Mouse (Mus musculus): ENCODE results near the gene Npff. TPM values are rescaled to one million over a fixed set of nuclear protein-coding genes. Genes with fewer than 3 reads are reported as not detected.

Npff gene
- polyA plus RNA-seq, 1 experiment from 2014 or later, result 2.7 TPM

- ATAC-seq (ENCODE audit: insufficient read depth, low FRiP score, low read depth), result no peak
- H3K27me3 ChIP-seq (replicated peaks), result no peaks in the 10 kb centered on the region
- H3K36me3 ChIP-seq, result peaks cover 54% of the 10 kb centered on the region
- no peaks in the 10 kb centered on the region for H3K4me1 ChIP-seq
- H3K27ac ChIP-seq, result no peak overlapping the region
- H3K9ac ChIP-seq, result no peak overlapping the region
- H3K4me3 ChIP-seq (replicated peaks), result no peak overlapping the region
- no peaks in the 10 kb centered on the region for H3K9me3 ChIP-seq
- WGBS, result 85% methylated on average over 19 of the region's 19 CpGs
- H3K4me2 ChIP-seq, result no peak overlapping the region
These were observed 23.5 kb downstream of the Npff start for GRCm38 (mm10) chr15:102501084-102501814.

- no peak overlapping the region for H3K9ac ChIP-seq
- peaks cover 57% of the 10 kb centered on the region for H3K36me3 ChIP-seq
These were observed 24.3 kb downstream of the Npff start for GRCm38 (mm10) chr15:102500479-102500878.

GRCm38 (mm10) chr15:102499851-102500250 lies 24.9 kb downstream of the Npff start:
- Histone ChIP-seq H3K4me3 (replicated peaks) (no peak overlapping the region), H3K27me3 (replicated peaks) (no peaks in the 10 kb centered on the region), H3K9me3 (no peaks in the 10 kb centered on the region), H3K36me3 (peaks cover 64% of the 10 kb centered on the region), H3K27ac (no peak overlapping the region), H3K9ac (no peak overlapping the region), H3K4me2 (no peak overlapping the region), H3K4me1 (no peaks in the 10 kb centered on the region)
- ATAC-seq (ENCODE audit: insufficient read depth, low FRiP score, low read depth), result no peak
- 82% methylated on average over 6 of the region's 6 CpGs for WGBS

More at GRCm38 (mm10) chr15:102500479-102500878, 24.3 kb downstream of the Npff start:
- no peaks in the 10 kb centered on the region for H3K27me3 ChIP-seq (replicated peaks)
- WGBS, result 88% methylated on average over 5 of the region's 5 CpGs
- ATAC-seq (ENCODE audit: insufficient read depth, low FRiP score, low read depth), result no peak
- no peaks in the 10 kb centered on the region for H3K9me3 ChIP-seq
- no peak overlapping the region for H3K4me2 ChIP-seq
- H3K27ac ChIP-seq, result no peak overlapping the region
- H3K4me3 ChIP-seq (replicated peaks), result no peak overlapping the region
- H3K4me1 ChIP-seq, result no peaks in the 10 kb centered on the region

GRCm38 (mm10) chr15:102499370-102499769 lies 25.4 kb downstream of the Npff start:
- Histone ChIP-seq H3K4me2 (no peak overlapping the region), H3K9me3 (no peaks in the 10 kb centered on the region), H3K9ac (no peak overlapping the region), H3K36me3 (peaks cover 64% of the 10 kb centered on the region), H3K27ac (no peak overlapping the region), H3K4me3 (replicated peaks) (no peak overlapping the region), H3K4me1 (no peaks in the 10 kb centered on the region), H3K27me3 (replicated peaks) (no peaks in the 10 kb centered on the region)
- ATAC-seq (ENCODE audit: insufficient read depth, low FRiP score, low read depth), result no peak
- 66% methylated on average over 3 of the region's 3 CpGs for WGBS

GRCm38 (mm10) chr15:102498322-102498721 lies 26.4 kb downstream of the Npff start:
- no peak for ATAC-seq (ENCODE audit: insufficient read depth, low FRiP score, low read depth)
- H3K4me1 ChIP-seq, result no peaks in the 10 kb centered on the region
- H3K4me2 ChIP-seq, result no peak overlapping the region
- H3K36me3 ChIP-seq, result peaks cover 66% of the 10 kb centered on the region
- H3K9ac ChIP-seq, result no peak overlapping the region
- H3K9me3 ChIP-seq, result no peaks in the 10 kb centered on the region
- H3K4me3 ChIP-seq (replicated peaks), result no peak overlapping the region
- 85% methylated on average over 3 of the region's 3 CpGs for WGBS
- no peaks in the 10 kb centered on the region for H3K27me3 ChIP-seq (replicated peaks)
- no peak overlapping the region for H3K27ac ChIP-seq

- peaks cover 67% of the 10 kb centered on the region for H3K36me3 ChIP-seq
- 31% methylated on average over 1 of the region's 1 CpGs for WGBS
- H3K27me3 ChIP-seq (replicated peaks), result no peaks in the 10 kb centered on the region
- no peak overlapping the region for H3K4me3 ChIP-seq (replicated peaks)
- H3K4me1 ChIP-seq, result no peaks in the 10 kb centered on the region
- ATAC-seq (ENCODE audit: insufficient read depth, low FRiP score, low read depth), result no peak
- H3K27ac ChIP-seq, result no peak overlapping the region
- no peak overlapping the region for H3K4me2 ChIP-seq
- no peak overlapping the region for H3K9ac ChIP-seq
- H3K9me3 ChIP-seq, result no peaks in the 10 kb centered on the region
These were observed 37.1 kb downstream of the Npff start for GRCm38 (mm10) chr15:102487664-102488063.

GRCm38 (mm10) chr15:102485853-102486252 lies 38.9 kb downstream of the Npff start:
- ATAC-seq (ENCODE audit: insufficient read depth, low FRiP score, low read depth), result no peak
- no peak overlapping the region for H3K4me3 ChIP-seq (replicated peaks)
- H3K4me1 ChIP-seq, result no peaks in the 10 kb centered on the region
- WGBS, result 93% methylated on average over 12 of the region's 12 CpGs
- H3K27me3 ChIP-seq (replicated peaks), result no peaks in the 10 kb centered on the region
- H3K27ac ChIP-seq, result no peak overlapping the region
- peaks cover 69% of the 10 kb centered on the region for H3K36me3 ChIP-seq
- no peak overlapping the region for H3K9ac ChIP-seq
- no peaks in the 10 kb centered on the region for H3K9me3 ChIP-seq
- no peak overlapping the region for H3K4me2 ChIP-seq

GRCm38 (mm10) chr15:102483136-102483535 lies 41.6 kb downstream of the Npff start:
- H3K36me3 ChIP-seq, result peaks cover 49% of the 10 kb centered on the region
- H3K4me2 ChIP-seq, result no peak overlapping the region
- no peak for ATAC-seq (ENCODE audit: insufficient read depth, low FRiP score, low read depth)
- H3K27me3 ChIP-seq (replicated peaks), result no peaks in the 10 kb centered on the region
- no peaks in the 10 kb centered on the region for H3K4me1 ChIP-seq
- no peak overlapping the region for H3K27ac ChIP-seq
- H3K4me3 ChIP-seq (replicated peaks), result no peak overlapping the region
- H3K9ac ChIP-seq, result no peak overlapping the region
- H3K9me3 ChIP-seq, result no peaks in the 10 kb centered on the region
- WGBS, result 86% methylated on average over 3 of the region's 3 CpGs

GRCm38 (mm10) chr15:102474520-102474919 lies 50.2 kb downstream of the Npff start:
- Histone ChIP-seq H3K9me3 (no peaks in the 10 kb centered on the region), H3K4me1 (peaks cover 3% of the 10 kb centered on the region; the same call in 1 of the 2 replicates), H3K4me3 (replicated peaks) (no peak overlapping the region), H3K36me3 (peaks cover 34% of the 10 kb centered on the region), H3K27me3 (replicated peaks) (no peaks in the 10 kb centered on the region), H3K9ac (no peak overlapping the region), H3K4me2 (no peak overlapping the region), H3K27ac (no peak overlapping the region)
- WGBS, result 88% methylated on average over 2 of the region's 2 CpGs
- no peak for ATAC-seq (ENCODE audit: insufficient read depth, low FRiP score, low read depth)

Other genes with a start within 250 kb of the Npff start
- 66.3 and 66.4 TPM in 2 replicates for gene Mfsd5, start 245.5 kb downstream of the Npff start, polyA plus RNA-seq (2015; fragmentation: Nextera tagmentation; extraction: Ambion mirVana)
- gene Espl1, start 228.7 kb downstream of the Npff start, polyA plus RNA-seq (2015; fragmentation: Nextera tagmentation; extraction: Ambion mirVana), result 22.9 and 23.9 TPM in 2 replicates
- gene Pfdn5, start 198.8 kb downstream of the Npff start, polyA plus RNA-seq (2015; fragmentation: Nextera tagmentation; extraction: Ambion mirVana), result 322 TPM in 2 replicates
- 83.5 and 85.5 TPM in 2 replicates for gene Myg1, start 193.2 kb downstream of the Npff start, polyA plus RNA-seq (2015; fragmentation: Nextera tagmentation; extraction: Ambion mirVana)
- gene Aaas, start 174.2 kb downstream of the Npff start, polyA plus RNA-seq (2015; fragmentation: Nextera tagmentation; extraction: Ambion mirVana), result 55.9 and 67.0 TPM in 2 replicates
- gene Sp7, start 157.8 kb downstream of the Npff start, polyA plus RNA-seq (2015; fragmentation: Nextera tagmentation; extraction: Ambion mirVana), result 1.0 and 1.1 TPM in 2 replicates
- gene Sp1, start 118.8 kb downstream of the Npff start, polyA plus RNA-seq (2015; fragmentation: Nextera tagmentation; extraction: Ambion mirVana), result 9.6 and 9.7 TPM in 2 replicates
- 0.90 and 1.3 TPM in 2 replicates for gene Amhr2, start 79.6 kb downstream of the Npff start, polyA plus RNA-seq (2015; fragmentation: Nextera tagmentation; extraction: Ambion mirVana)
- 119 and 120 TPM in 2 replicates for gene Prr13, start 65.9 kb downstream of the Npff start, polyA plus RNA-seq (2015; fragmentation: Nextera tagmentation; extraction: Ambion mirVana)
- 182 and 192 TPM in 2 replicates for gene Pcbp2, start 54.4 kb downstream of the Npff start, polyA plus RNA-seq (2015; fragmentation: Nextera tagmentation; extraction: Ambion mirVana)
- gene Gm10337, start 21.2 kb downstream of the Npff start, polyA plus RNA-seq (2015; fragmentation: Nextera tagmentation; extraction: Ambion mirVana), result 5.0 and 8.1 TPM in 2 replicates
- 13.4 and 15.5 TPM in 2 replicates for gene Map3k12, start 7.9 kb downstream of the Npff start, polyA plus RNA-seq (2015; fragmentation: Nextera tagmentation; extraction: Ambion mirVana)
- gene Tarbp2, start 6.8 kb downstream of the Npff start, polyA plus RNA-seq (2015; fragmentation: Nextera tagmentation; extraction: Ambion mirVana), result 87.3 and 92.0 TPM in 2 replicates
- gene Gm28047, start 100.1 kb upstream of the Npff start, polyA plus RNA-seq (2015; fragmentation: Nextera tagmentation; extraction: Ambion mirVana), result 0.28 TPM in 1 of 2 replicates, not detected in the other
- 35.2 and 36.5 TPM in 2 replicates for gene Atf7, start 100.5 kb upstream of the Npff start, polyA plus RNA-seq (2015; fragmentation: Nextera tagmentation; extraction: Ambion mirVana)
- gene Atp5g2, start 147.4 kb upstream of the Npff start, polyA plus RNA-seq (2015; fragmentation: Nextera tagmentation; extraction: Ambion mirVana), result 57.1 and 63.3 TPM in 2 replicates
- gene Calcoco1, start 197.2 kb upstream of the Npff start, polyA plus RNA-seq (2015; fragmentation: Nextera tagmentation; extraction: Ambion mirVana), result 29.9 and 33.5 TPM in 2 replicates

All from stomach, embryonic 15.5 days (tissue).